Comparison of ENCODE assay signal across 17 mouse cellular contexts in genomic region chr7:82838965-82839675, GRCm38 (mm10). TPM values are rescaled to one million over a fixed set of nuclear protein-coding genes. Genes with fewer than 3 reads are reported as not detected.
DNase-seq lines count a peak whose midpoint lies in the region; ATAC-seq and TF ChIP-seq lines count a peak whose summit lies in the region.
"Had no signal": no experiment of that assay in that cellular context is flagged by ENCODE, and none has a peak within 500 bp of the region (broad histone marks: within the 10 kb centered on the region; RNA-seq: fewer than 3 reads in every experiment).

No protein-coding gene starts in this region.

- 50% methylated on average over 11 of the region's 11 CpGs for WGBS in forebrain, embryonic 15.5 days
- WGBS in forebrain, embryonic 13.5 days = 68% methylated on average over 11 of the region's 11 CpGs
- WGBS in limb, embryonic 13.5 days = 56% methylated on average over 11 of the region's 11 CpGs
- 73% methylated on average over 11 of the region's 11 CpGs for WGBS in limb, embryonic 10.5 days
- 29% methylated on average over 11 of the region's 11 CpGs for WGBS in intestine, embryonic 16.5 days
- WGBS in stomach, embryonic 14.5 days = 28% methylated on average over 11 of the region's 11 CpGs
- WGBS in cerebellum, adult 2 months = 46% methylated on average over 11 of the region's 11 CpGs

- H3K4me1 ChIP-seq in forebrain, embryonic 15.5 days = peaks cover 17% of the 10 kb centered on the region
- peaks cover 16% of the 10 kb centered on the region for H3K4me1 ChIP-seq in forebrain, embryonic 13.5 days
- H3K4me1 ChIP-seq in limb, embryonic 13.5 days = peaks cover 25% of the 10 kb centered on the region
- peaks cover 19% of the 10 kb centered on the region for H3K4me1 ChIP-seq in limb, embryonic 10.5 days
- H3K4me1 ChIP-seq in intestine, embryonic 16.5 days (ENCODE audit: control insufficient read depth, insufficient read depth, low read length) = 0 out of 2 replicates have a peak, but pooled peaks cover 5% of the 10 kb centered on the region
- peaks cover 13% of the 10 kb centered on the region for H3K4me1 ChIP-seq in stomach, embryonic 14.5 days (ENCODE audit: control insufficient read depth, insufficient read depth, low read length)
- H3K4me1 ChIP-seq in cerebellum, adult 2 months (ENCODE audit: control insufficient read depth, insufficient read depth, low read length) = no peaks in the 10 kb centered on the region

- H3K4me2 ChIP-seq in forebrain, embryonic 15.5 days (replicated peaks) = no peak overlapping the region
- no peak overlapping the region for H3K4me2 ChIP-seq in forebrain, embryonic 13.5 days
- H3K4me2 ChIP-seq in limb, embryonic 13.5 days (replicated peaks) = no peak overlapping the region
- no peak overlapping the region for H3K4me2 ChIP-seq in intestine, embryonic 16.5 days (ENCODE audit: low read depth, low read length)
- H3K4me2 ChIP-seq in stomach, embryonic 14.5 days (replicated peaks; ENCODE audit: low read depth, low read length) = no peak overlapping the region; the same call in 1 of the 2 replicates
- H3K4me2 ChIP-seq: liver, embryonic 11.5 days; midbrain, embryonic 13.5 days had no signal

- H3K4me3 ChIP-seq in forebrain, embryonic 15.5 days = no peak overlapping the region
- no peak overlapping the region for H3K4me3 ChIP-seq in forebrain, embryonic 13.5 days
- H3K4me3 ChIP-seq in limb, embryonic 13.5 days = no peak overlapping the region
- no peak overlapping the region for H3K4me3 ChIP-seq in limb, embryonic 10.5 days
- no peak overlapping the region for H3K4me3 ChIP-seq in intestine, embryonic 16.5 days (ENCODE audit: low read length)
- no peak overlapping the region for H3K4me3 ChIP-seq in stomach, embryonic 14.5 days (ENCODE audit: low read depth, low read length)
- no peak overlapping the region for H3K4me3 ChIP-seq in cerebellum, adult 2 months (replicated peaks; ENCODE audit: insufficient read depth, low read depth, low read length)
- H3K4me3 ChIP-seq: erythroblast, embryonic 14.5 days; layer of hippocampus, adult 2 months; midbrain, embryonic 13.5 days had no signal

- no peak for DNase-seq in limb, embryonic 10.5 days (ENCODE audit: low spot score)
- DNase-seq in kidney, adult 18-20 months = no peak
- no peak for DNase-seq in cerebellum, adult 2 months
- DNase-seq: adrenal gland, postnatal 10 days; cerebellum, adult 9-10 months; gastrocnemius, postnatal 25 days; thymus, postnatal 36 days had no signal

- no peaks in the 10 kb centered on the region for H3K27me3 ChIP-seq in forebrain, embryonic 15.5 days
- H3K27me3 ChIP-seq in forebrain, embryonic 13.5 days = no peaks in the 10 kb centered on the region
- H3K27me3 ChIP-seq in limb, embryonic 13.5 days = no peaks in the 10 kb centered on the region
- no peaks in the 10 kb centered on the region for H3K27me3 ChIP-seq in limb, embryonic 10.5 days (ENCODE audit: low read depth, poor library complexity, severe bottlenecking)
- no peaks in the 10 kb centered on the region for H3K27me3 ChIP-seq in intestine, embryonic 16.5 days (replicated peaks; ENCODE audit: control insufficient read depth, insufficient read depth, low read length)
- no peaks in the 10 kb centered on the region for H3K27me3 ChIP-seq in stomach, embryonic 14.5 days (ENCODE audit: control insufficient read depth, insufficient read depth, low read length)
- no peaks in the 10 kb centered on the region for H3K27me3 ChIP-seq in cerebellum, adult 2 months (ENCODE audit: control insufficient read depth, insufficient read depth, low read length)
- H3K27me3 ChIP-seq: midbrain, embryonic 13.5 days; Patski had no signal

- H3K36me3 ChIP-seq in forebrain, embryonic 15.5 days = no peaks in the 10 kb centered on the region
- no peaks in the 10 kb centered on the region for H3K36me3 ChIP-seq in forebrain, embryonic 13.5 days (ENCODE audit: poor library complexity, severe bottlenecking)
- no peaks in the 10 kb centered on the region for H3K36me3 ChIP-seq in limb, embryonic 13.5 days
- no peaks in the 10 kb centered on the region for H3K36me3 ChIP-seq in limb, embryonic 10.5 days
- no peaks in the 10 kb centered on the region for H3K36me3 ChIP-seq in intestine, embryonic 16.5 days (ENCODE audit: control insufficient read depth, insufficient read depth, low read length)
- no peaks in the 10 kb centered on the region for H3K36me3 ChIP-seq in stomach, embryonic 14.5 days (ENCODE audit: control insufficient read depth, insufficient read depth, low read length)
- H3K36me3 ChIP-seq: midbrain, embryonic 13.5 days had no signal

- no peaks in the 10 kb centered on the region for H3K9me3 ChIP-seq in forebrain, embryonic 15.5 days
- no peaks in the 10 kb centered on the region for H3K9me3 ChIP-seq in forebrain, embryonic 13.5 days (replicated peaks)
- no peaks in the 10 kb centered on the region for H3K9me3 ChIP-seq in limb, embryonic 13.5 days
- no peaks in the 10 kb centered on the region for H3K9me3 ChIP-seq in limb, embryonic 10.5 days (replicated peaks)
- no peaks in the 10 kb centered on the region for H3K9me3 ChIP-seq in intestine, embryonic 16.5 days (ENCODE audit: control insufficient read depth, low read length)
- no peaks in the 10 kb centered on the region for H3K9me3 ChIP-seq in stomach, embryonic 14.5 days (ENCODE audit: control insufficient read depth, low read depth, low read length)
- H3K9me3 ChIP-seq: midbrain, embryonic 13.5 days had no signal

- no peak for TF ChIP-seq POLR2A in cerebellum, adult 2 months (IDR thresholded peaks at IDR 0.05; ENCODE audit: borderline replicate concordance, insufficient read depth, low read length)

- peak overlapping the region; percentile 52; the same call in 1 of the 2 replicates for H3K27ac ChIP-seq in forebrain, embryonic 15.5 days (replicated peaks)
- H3K27ac ChIP-seq in forebrain, embryonic 13.5 days = no peak overlapping the region
- peak overlapping the region; percentile 44; the same call in 1 of the 2 replicates for H3K27ac ChIP-seq in limb, embryonic 13.5 days
- H3K27ac ChIP-seq in limb, embryonic 10.5 days = no peak overlapping the region
- peak overlapping the region; percentile 66 for H3K27ac ChIP-seq in intestine, embryonic 16.5 days (ENCODE audit: low read length)
- peak overlapping the region; percentile 72; the same call in 1 of the 2 replicates for H3K27ac ChIP-seq in stomach, embryonic 14.5 days (ENCODE audit: low read length)
- no peak overlapping the region for H3K27ac ChIP-seq in cerebellum, adult 2 months (ENCODE audit: insufficient read depth, low read length)
- H3K27ac ChIP-seq: layer of hippocampus, adult 2 months; midbrain, embryonic 13.5 days had no signal

- peak; percentile 53; the same call in 1 of the 2 replicates for ATAC-seq in forebrain, embryonic 15.5 days (replicated peaks)
- ATAC-seq in forebrain, embryonic 13.5 days = no peak
- ATAC-seq in limb, embryonic 13.5 days (ENCODE audit: low FRiP score, low read depth) = no peak
- ATAC-seq in intestine, embryonic 16.5 days = peak; percentile 62; the same call in 1 of the 2 replicates
- peak; percentile 49; the same call in 1 of the 2 replicates for ATAC-seq in stomach, embryonic 14.5 days (ENCODE audit: insufficient number of reproducible peaks, insufficient read depth, low FRiP score, low read depth)
- ATAC-seq: midbrain, embryonic 13.5 days; Patski had no signal

- H3K9ac ChIP-seq in forebrain, embryonic 15.5 days (replicated peaks) = no peak overlapping the region
- H3K9ac ChIP-seq in forebrain, embryonic 13.5 days = no peak overlapping the region
- no peak overlapping the region for H3K9ac ChIP-seq in limb, embryonic 13.5 days
- H3K9ac ChIP-seq in intestine, embryonic 16.5 days (ENCODE audit: low read depth, low read length) = no peak overlapping the region
- H3K9ac ChIP-seq in stomach, embryonic 14.5 days (replicated peaks; ENCODE audit: low read depth, low read length) = no peak overlapping the region
- H3K9ac ChIP-seq: midbrain, embryonic 13.5 days had no signal

- TF ChIP-seq CTCF in cerebellum, adult 2 months (IDR thresholded peaks at IDR 0.05; ENCODE audit: borderline replicate concordance, insufficient read depth, low read depth, low read length) = no peak

RNA-seq across cellular contexts. Expression of gene Mex3b, which starts 28.0 kb away (rescaled TPM):
- 50.2 and 51.2 TPM in 2 replicates for polyA plus RNA-seq in forebrain, embryonic 15.5 days (2015; fragmentation: Nextera tagmentation; extraction: Ambion mirVana)
- polyA plus RNA-seq in forebrain, embryonic 13.5 days (2015; fragmentation: Nextera tagmentation; extraction: Ambion mirVana) = 42.2 and 45.8 TPM in 2 replicates
- 35.6 and 36.4 TPM in 2 replicates for polyA plus RNA-seq in limb, embryonic 13.5 days (2015; fragmentation: Nextera tagmentation; extraction: Ambion mirVana)
- 26.3 and 38.5 TPM in 2 replicates for polyA plus RNA-seq in limb, embryonic 10.5 days (2016; fragmentation: Nextera tagmentation; extraction: Ambion mirVana)
- polyA plus RNA-seq in intestine, embryonic 16.5 days (2015; fragmentation: Nextera tagmentation; extraction: Ambion mirVana) = 4.8 TPM in 2 replicates
- 14.7 and 15.1 TPM in 2 replicates for polyA plus RNA-seq in stomach, embryonic 14.5 days (2014; fragmentation: Nextera tagmentation; extraction: Ambion mirVana)
- 9.0 and 9.8 TPM in 2 replicates for polyA plus RNA-seq in cerebellum, adult 2 months (2012; rRNA removed)

Comparison
In these comparisons a context has a peak if more than half of its experiments do, and no peak if none do; other contexts are left out.
1. ATAC-seq: peak in forebrain, embryonic 15.5 days (single experiment), intestine, embryonic 16.5 days (single experiment) and stomach, embryonic 14.5 days (single experiment); none in forebrain, embryonic 13.5 days (single experiment) and limb, embryonic 13.5 days (single experiment).
2. H3K27ac ChIP-seq: peak in forebrain, embryonic 15.5 days (single experiment), limb, embryonic 13.5 days (single experiment), intestine, embryonic 16.5 days (single experiment) and stomach, embryonic 14.5 days (single experiment); none in forebrain, embryonic 13.5 days (single experiment), limb, embryonic 10.5 days (single experiment) and cerebellum, adult 2 months (single experiment).